Mouse (Mus musculus) ES-Bruce4 (cell line): Measurements from ENCODE around the gene Morn1.

Source experiments
- CTCF ChIP-seq: IDR thresholded peaks from one replicate; pipeline ENCODE4 v1.8.1; 2011; ENCODE audit warnings: low read depth, low read length
- EP300 ChIP-seq: IDR thresholded peaks from 2 replicates; pipeline ENCODE4 v1.6.1; 2011; ENCODE audit warnings: low read depth, low read length; ENCODE audit not compliant: insufficient read depth
- POLR2A ChIP-seq: IDR thresholded peaks from one replicate; pipeline ENCODE4 v1.8.1; 2011; ENCODE audit warnings: low read length; ENCODE audit not compliant: insufficient read depth

DNA sequence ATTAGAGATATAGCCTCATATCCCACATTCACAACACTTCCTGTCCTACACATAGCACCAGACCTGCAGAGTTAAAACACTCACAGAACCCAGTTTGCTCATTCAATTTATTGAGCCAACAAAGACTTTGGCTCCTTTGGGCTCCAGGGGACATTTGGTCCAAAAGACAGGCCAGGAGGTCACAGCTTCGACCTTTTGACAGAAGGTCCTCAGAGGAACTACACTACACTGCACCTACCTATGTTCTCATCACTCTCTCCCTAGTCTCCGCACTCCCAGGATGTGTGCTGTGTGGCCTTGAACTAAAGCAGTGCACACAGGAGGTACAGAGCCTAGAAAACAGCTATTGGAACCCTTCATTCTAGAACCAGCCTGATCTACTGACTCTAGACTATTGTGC lies 10.6 kb upstream of the Morn1 start:
- TF ChIP-seq CTCF, result no peak
- no peak for TF ChIP-seq EP300
- no peak for TF ChIP-seq POLR2A
